Mouse (Mus musculus): ENCODE data around the gene Klhdc1.

GRCm38 (mm10) chr12:69294936-69295335 is 54.0 kb downstream of the Klhdc1 start:
- no peak for TF ChIP-seq CTCF (IDR thresholded peaks at IDR 0.05)
- no peak for TF ChIP-seq POLR2A (IDR thresholded peaks at IDR 0.05; ENCODE audit: insufficient read depth, low read depth, low read length)
- no peak for TF ChIP-seq EP300 (IDR thresholded peaks at IDR 0.05; ENCODE audit: insufficient read depth, low read depth, low read length)
